ENCODE assay signal across 8 mouse cellular contexts in genomic region chr3:102023829-102024228, GRCm38 (mm10). TPM values are rescaled to one million over a fixed set of nuclear protein-coding genes. Genes with fewer than 3 reads are reported as not detected.
DNase-seq lines count a peak whose midpoint lies in the region; ATAC-seq lines count a peak whose summit lies in the region.

No protein-coding gene starts in this region.

- H3K9me3 ChIP-seq in liver, embryonic 11.5 days (ENCODE audit: control insufficient read depth, low read length): no peaks in the 10 kb centered on the region
- H3K9me3 ChIP-seq in forebrain, embryonic 10.5 days: no peaks in the 10 kb centered on the region
- H3K9me3 ChIP-seq in limb, embryonic 13.5 days: no peaks in the 10 kb centered on the region
- H3K9me3 ChIP-seq in neural tube, embryonic 15.5 days (replicated peaks): no peaks in the 10 kb centered on the region

- 8% methylated on average over 5 of the region's 5 CpGs for WGBS in liver, embryonic 11.5 days
- WGBS in forebrain, embryonic 10.5 days: 3% methylated on average over 5 of the region's 5 CpGs
- WGBS in limb, embryonic 13.5 days: 6% methylated on average over 5 of the region's 5 CpGs
- WGBS in neural tube, embryonic 15.5 days: 6% methylated on average over 5 of the region's 5 CpGs

- H3K27ac ChIP-seq in liver, embryonic 11.5 days (ENCODE audit: low read depth, low read length): no peak overlapping the region
- peak overlapping the region; percentile 75 for H3K27ac ChIP-seq in forebrain, embryonic 10.5 days
- H3K27ac ChIP-seq in limb, embryonic 13.5 days: no peak overlapping the region
- no peak overlapping the region for H3K27ac ChIP-seq in neural tube, embryonic 15.5 days (replicated peaks)

- H3K4me1 ChIP-seq in liver, embryonic 11.5 days (replicated peaks; ENCODE audit: control insufficient read depth, insufficient read depth, low read length): peaks cover 5% of the 10 kb centered on the region; the same call in 1 of the 2 replicates
- H3K4me1 ChIP-seq in forebrain, embryonic 10.5 days: peaks cover 40% of the 10 kb centered on the region
- H3K4me1 ChIP-seq in limb, embryonic 13.5 days: peaks cover 9% of the 10 kb centered on the region
- H3K4me1 ChIP-seq in neural tube, embryonic 15.5 days: peaks cover 11% of the 10 kb centered on the region

- ATAC-seq in liver, embryonic 11.5 days (replicated peaks; ENCODE audit: low FRiP score): no peak
- no peak for ATAC-seq in limb, embryonic 13.5 days (ENCODE audit: low FRiP score, low read depth)
- ATAC-seq in neural tube, embryonic 15.5 days (ENCODE audit: low FRiP score): 0 out of 2 replicates have a peak, but pooled peaks have one; percentile 25

- DNase-seq in liver, embryonic 11.5 days (ENCODE audit: low spot score): no peak
- DNase-seq in liver: no peak
- DNase-seq in forebrain, embryonic 10.5 days (ENCODE audit: extremely low spot score, low spot score): no peak
- no peak for DNase-seq in left cerebral cortex, adult 11 months (ENCODE audit: low spot score)
- DNase-seq in thymus, postnatal 36 days: no peak
- DNase-seq in cerebellum, adult 18-20 months: no peak

- no peak overlapping the region for H3K9ac ChIP-seq in liver, embryonic 11.5 days (ENCODE audit: low read depth, low read length)
- no peak overlapping the region for H3K9ac ChIP-seq in limb, embryonic 13.5 days
- H3K9ac ChIP-seq in neural tube, embryonic 15.5 days (replicated peaks): no peak overlapping the region

- H3K4me3 ChIP-seq in liver, embryonic 11.5 days (ENCODE audit: low read depth, low read length): peak overlapping the region; percentile 41; the same call in 1 of the 2 replicates
- H3K4me3 ChIP-seq in forebrain, embryonic 10.5 days: peak overlapping the region; percentile 52
- H3K4me3 ChIP-seq in limb, embryonic 13.5 days: peak overlapping the region; percentile 37
- H3K4me3 ChIP-seq in neural tube, embryonic 15.5 days (replicated peaks): peak overlapping the region; percentile 27

- peaks cover 28% of the 10 kb centered on the region for H3K27me3 ChIP-seq in liver, embryonic 11.5 days (replicated peaks; ENCODE audit: control insufficient read depth, insufficient read depth, low read length)
- H3K27me3 ChIP-seq in forebrain, embryonic 10.5 days (ENCODE audit: poor library complexity, severe bottlenecking): peaks cover 56% of the 10 kb centered on the region
- H3K27me3 ChIP-seq in limb, embryonic 13.5 days: peaks cover 60% of the 10 kb centered on the region
- H3K27me3 ChIP-seq in neural tube, embryonic 15.5 days (replicated peaks): no peaks in the 10 kb centered on the region

- peak overlapping the region; percentile 70 for H3K4me2 ChIP-seq in liver, embryonic 11.5 days
- peak overlapping the region; percentile 66 for H3K4me2 ChIP-seq in limb, embryonic 13.5 days (replicated peaks)
- H3K4me2 ChIP-seq in neural tube, embryonic 15.5 days: peak overlapping the region; percentile 65

- H3K36me3 ChIP-seq in liver, embryonic 11.5 days (ENCODE audit: control insufficient read depth, insufficient read depth, low read length): no peaks in the 10 kb centered on the region
- H3K36me3 ChIP-seq in forebrain, embryonic 10.5 days (replicated peaks): no peaks in the 10 kb centered on the region
- H3K36me3 ChIP-seq in limb, embryonic 13.5 days: no peaks in the 10 kb centered on the region
- no peaks in the 10 kb centered on the region for H3K36me3 ChIP-seq in neural tube, embryonic 15.5 days

RNA-seq across cellular contexts. Expression of gene Nhlh2, which starts 14.0 kb away (rescaled TPM):
- polyA plus RNA-seq in liver, embryonic 11.5 days (2014; fragmentation: Nextera tagmentation; extraction: Ambion mirVana): 0.09 and 0.19 TPM in 2 replicates
- polyA plus RNA-seq in forebrain, embryonic 10.5 days (2016; fragmentation: Nextera tagmentation; extraction: Ambion mirVana): 10.4 and 16.5 TPM in 2 replicates
- polyA plus RNA-seq in limb, embryonic 13.5 days (2015; fragmentation: Nextera tagmentation; extraction: Ambion mirVana): 0.04 and 0.18 TPM in 2 replicates
- 14.9 and 19.2 TPM in 2 replicates for polyA plus RNA-seq in neural tube, embryonic 15.5 days (2015; fragmentation: Nextera tagmentation; extraction: Ambion mirVana)
